Mouse (Mus musculus) kidney, adult 9 months (tissue): ENCODE data around the gene Klhl15.
"Not testable (repeated sequence)": the region's sequence is repeated elsewhere in the genome, so short reads cannot be mapped to it uniquely, and the experiment has no call there.

Experiments
- DNase-seq: peaks from one replicate; pipeline ENCODE4 v3.0.0; 2022

Gene Klhl15

GRCm38 (mm10) chrX:94234532-94235189 lies at the start of gene Klhl15:
Gene Klhl15, plus strand, starts transcription at chrX:94234599.
- peak; percentile 87 for DNase-seq

GRCm38 (mm10) chrX:94185156-94185555 lies 49.2 kb upstream of the Klhl15 start:
- no peak for DNase-seq

- DNase-seq, result not testable (repeated sequence)
These were observed 40.5 kb upstream of the Klhl15 start for GRCm38 (mm10) chrX:94193901-94194300.

GRCm38 (mm10) chrX:94197789-94198188 lies 36.6 kb upstream of the Klhl15 start:
- peak; percentile 24 for DNase-seq

GRCm38 (mm10) chrX:94212264-94212596 lies 22.2 kb upstream of the Klhl15 start:
- no peak for DNase-seq

- DNase-seq, result peak; percentile 85
These were observed 21.6 kb upstream of the Klhl15 start, which contains the start of gene Eif2s3x for GRCm38 (mm10) chrX:94212597-94213321. Gene Eif2s3x, minus strand, starts transcription at chrX:94212862.

GRCm38 (mm10) chrX:94213384-94213783 lies 21.0 kb upstream of the Klhl15 start:
- no peak for DNase-seq

GRCm38 (mm10) chrX:94233432-94233831 lies 967 bp upstream of the Klhl15 start:
- no peak for DNase-seq

- no peak for DNase-seq
These were observed 365 bp upstream of the Klhl15 start for GRCm38 (mm10) chrX:94233936-94234531.

- DNase-seq, result peak; percentile 6
These were observed 774 bp downstream of the Klhl15 start for GRCm38 (mm10) chrX:94235190-94235555.

- DNase-seq, result no peak
These were observed 1.2 kb downstream of the Klhl15 start for GRCm38 (mm10) chrX:94235601-94236000.

GRCm38 (mm10) chrX:94288923-94289322 lies 54.5 kb downstream of the Klhl15 start:
- peak; percentile 60 for DNase-seq

- no peak for DNase-seq
These were observed 68.5 kb downstream of the Klhl15 start for GRCm38 (mm10) chrX:94302928-94303327.

GRCm38 (mm10) chrX:94321036-94321902 lies 86.9 kb downstream of the Klhl15 start:
- DNase-seq, result no peak
